Mouse (Mus musculus): ENCODE measurements around the gene Ppp1r13l.

Ppp1r13l gene

GRCm38 (mm10) chr7:19410766-19411344 lies 51.3 kb downstream of the Ppp1r13l start:
- CTCF ChIA-PET, result interaction anchor here (0.5 kb wide), 1 partner anchor 174 kb away, joined by 3 read pairs; no protein-coding TSS in a partner anchor

GRCm38 (mm10) chr7:19411783-19412182 lies 52.2 kb downstream of the Ppp1r13l start:
- CTCF ChIA-PET, result no interaction called here

- CTCF ChIA-PET, result no interaction called here
These were observed 54.0 kb downstream of the Ppp1r13l start for GRCm38 (mm10) chr7:19413525-19413924.

GRCm38 (mm10) chr7:19416590-19416989 lies 57.0 kb downstream of the Ppp1r13l start:
- CTCF ChIA-PET, result no interaction called here

- CTCF ChIA-PET, result no interaction called here
These were observed 60.6 kb downstream of the Ppp1r13l start for GRCm38 (mm10) chr7:19420121-19420520.

- CTCF ChIA-PET, result no interaction called here
These were observed 61.5 kb downstream of the Ppp1r13l start for GRCm38 (mm10) chr7:19420821-19421636.

- CTCF ChIA-PET, result no interaction called here
These were observed 63.5 kb downstream of the Ppp1r13l start for GRCm38 (mm10) chr7:19423083-19423482.

- CTCF ChIA-PET, result interaction anchor here (0.6 kb wide), 1 partner anchor 68 kb away, joined by 3 read pairs; no protein-coding TSS in a partner anchor
These were observed 64.5 kb downstream of the Ppp1r13l start for GRCm38 (mm10) chr7:19424051-19424450.

- CTCF ChIA-PET, result no interaction called here
These were observed 66.8 kb downstream of the Ppp1r13l start for GRCm38 (mm10) chr7:19426349-19426748.

GRCm38 (mm10) chr7:19426888-19427287 lies 67.3 kb downstream of the Ppp1r13l start:
- CTCF ChIA-PET, result no interaction called here
